In the genomic region with DNA sequence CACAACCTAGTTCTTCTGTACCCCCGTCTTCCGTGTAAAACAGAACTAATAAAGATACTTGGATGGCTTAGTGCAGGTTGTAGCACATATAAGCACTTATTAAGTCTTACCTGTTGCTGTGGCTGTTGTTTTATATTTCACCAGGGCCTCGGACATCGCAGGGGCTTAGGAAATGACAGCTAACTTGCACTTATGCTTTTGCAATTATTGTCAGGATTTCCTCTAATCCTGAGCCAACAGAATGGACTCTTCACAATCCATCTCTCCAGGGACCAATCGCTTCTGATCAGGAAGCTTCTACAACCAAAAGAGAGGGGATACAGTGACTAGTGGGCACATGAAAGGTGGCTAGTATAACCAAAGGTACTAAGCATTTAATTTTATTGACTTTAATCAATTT, we compare ENCODE assay signal across 14 mouse cellular contexts. TPM values are rescaled to one million over a fixed set of nuclear protein-coding genes. Genes with fewer than 3 reads are reported as not detected.
DNase-seq lines count a peak whose midpoint lies in the region.
"Had no signal": no experiment of that assay in that cellular context is flagged by ENCODE, and none has a peak within 500 bp of the region (broad histone marks: within the 10 kb centered on the region; RNA-seq: fewer than 3 reads in every experiment).

No protein-coding gene starts in this region.

- DNase-seq in heart, adult 11 months, result peak; percentile 91
- DNase-seq in heart, postnatal 14 days, result no peak
- DNase-seq: adrenal gland, adult 2 months; adrenal gland, adult 8-10 months; adrenal gland, postnatal 10 days; adrenal gland, postnatal 14 days; adrenal gland, postnatal 25 days; adrenal gland, postnatal 36 days; B cell, adult 2 months; cerebellum, adult 11 months; cerebellum, adult 11-12 months; cerebellum, adult 18-20 months; cerebellum, adult 2 months had no signal

- intact Hi-C loops in heart, postnatal 14 days (cut with DNase I), result no loop called here

RNA-seq across cellular contexts. Expression of gene Ier5, which starts 4.6 kb away (rescaled TPM):
- 10 to 100 TPM; 13.6 to 15.4 TPM for total RNA-seq in heart, postnatal 14 days (2021)

RNA-seq across cellular contexts. Expression of gene Mr1, which starts 42.6 kb away (rescaled TPM):
- total RNA-seq in heart, postnatal 14 days (2021), result 1 to 10 TPM; 8.1 to 9.2 TPM
- total RNA-seq: ES-E14 had no signal

RNA-seq across cellular contexts. Expression of gene Stx6, which starts 54.5 kb away (rescaled TPM):
- total RNA-seq in heart, postnatal 14 days (2021), result 10 to 100 TPM; 32.1 to 35.9 TPM
